Mouse (Mus musculus) left cerebral cortex, adult 2 months (tissue): Measurements from ENCODE around the gene Rpl13a. TPM values are rescaled to one million over a fixed set of nuclear protein-coding genes. Genes with fewer than 3 reads are reported as not detected.

Experiments
- DNase-seq, 2 experiments: peaks; one replicate each; pipeline ENCODE4 v3.0.0; 2021 to 2022; ENCODE audit warnings: low spot score in 2 of 2, mixed read lengths in 1 of 2; ENCODE audit errors: extremely low spot score in 1 of 2
- H3K27ac ChIP-seq: fragments of 200-600 bp; 2 replicates; pipeline ENCODE4 v1.8.1; 2022
- H3K4me3 ChIP-seq: fragments of 200-600 bp; 2 replicates; pipeline ENCODE4 v1.8.1; 2022
- CTCF ChIP-seq: fragments of 200-600 bp; IDR thresholded peaks from 2 replicates; pipeline ENCODE4 v1.8.1; 2022; ENCODE audit warnings: antibody characterized with exemption, mild to moderate bottlenecking, moderate library complexity
- intact Hi-C: fragments of 180-260 bp; cut with DNase I; formaldehyde crosslinking; loops from one replicate; pipeline ENCODE4 v1.15.1; 2025
- microRNA-seq, 2 experiments: library from miRNA; unstranded; fragments of <30 nt; microRNA quantifications; one replicate each; pipeline ENCODE4 v1.2.0; 2021
- total RNA-seq, 2 experiments: library from RNA; stranded (reverse); gene quantifications; 2 replicates each; pipeline ENCODE4 v1.2.3; 2021

The Rpl13a gene
- total RNA-seq, 2 experiments from 2014 or later: 695 to 716 TPM

DNA sequence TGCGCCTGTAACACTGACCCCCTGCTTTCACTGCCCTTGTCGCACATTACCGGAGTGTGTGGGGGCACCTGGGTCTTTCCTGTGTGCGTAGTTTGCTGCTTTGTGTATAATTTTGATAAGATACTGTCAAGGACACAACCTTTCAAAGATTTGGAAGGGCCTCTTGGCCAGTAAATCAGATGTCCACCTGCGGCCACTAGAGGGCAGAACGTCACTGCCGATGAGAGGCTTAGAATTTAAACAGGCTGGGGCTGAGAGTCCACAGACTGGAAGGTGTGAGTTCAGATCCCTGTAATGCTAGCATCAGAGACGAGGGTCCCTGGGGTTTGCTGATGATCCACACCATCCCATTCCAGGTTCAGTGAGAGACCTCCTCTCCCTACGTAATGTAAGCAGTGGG, 50.0 kb downstream of the Rpl13a start:
- intact Hi-C loops: no loop called here
- TF ChIP-seq CTCF: peak; percentile 80

DNA sequence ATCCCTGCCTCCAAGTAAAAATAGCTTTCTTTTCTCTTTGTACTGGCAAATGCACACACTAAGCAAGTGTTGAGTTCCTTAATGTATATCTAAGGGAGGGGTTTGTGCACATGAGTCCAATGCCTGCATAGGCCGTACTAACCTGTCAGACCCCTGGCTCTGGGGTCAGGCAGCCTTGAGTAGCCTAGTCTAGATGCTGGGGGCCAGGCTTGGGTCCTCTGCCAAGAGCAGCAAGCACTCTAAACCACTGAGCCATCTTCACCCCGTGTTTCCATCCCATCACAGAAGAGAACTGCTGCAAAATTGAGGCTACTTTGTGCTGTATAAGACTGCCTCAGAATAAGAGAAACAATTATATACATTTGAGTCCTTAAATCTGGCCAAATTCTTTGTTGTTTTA, 50.7 kb downstream of the Rpl13a start:
- H3K4me3 ChIP-seq: no peak overlapping the region
- intact Hi-C loops: no loop called here
- no peak overlapping the region for H3K27ac ChIP-seq
- no peak for TF ChIP-seq CTCF
- DNase-seq: no peak

More for the DNA sequence above, 50.0 kb downstream of the Rpl13a start:
- H3K27ac ChIP-seq: no peak overlapping the region
- DNase-seq: peak; percentile 50 to 67
- H3K4me3 ChIP-seq: no peak overlapping the region

DNA sequence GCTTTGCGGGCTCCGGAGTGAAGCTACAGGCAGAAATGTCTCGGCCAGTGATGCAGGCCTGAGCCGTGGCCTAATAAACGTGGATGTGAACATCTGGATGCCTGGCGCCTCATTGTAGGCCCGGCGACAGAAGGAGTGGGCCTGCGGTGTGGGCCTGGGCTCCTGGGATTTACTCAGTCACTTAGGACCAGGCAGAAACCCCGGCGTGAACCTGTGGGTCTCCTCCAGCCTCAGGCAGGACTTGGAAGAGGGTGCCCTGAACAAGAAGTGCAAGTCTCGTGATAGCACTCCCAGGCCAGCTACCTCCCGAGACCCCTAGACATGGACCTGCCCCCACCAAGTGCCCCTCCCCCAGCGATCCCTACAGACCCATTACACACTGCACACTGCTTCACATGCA, 51.2 kb downstream of the Rpl13a start:
- Histone ChIP-seq H3K27ac (no peak overlapping the region), H3K4me3 (no peak overlapping the region)
- no peak for DNase-seq
- intact Hi-C loops: no loop called here
- TF ChIP-seq CTCF: no peak

DNA sequence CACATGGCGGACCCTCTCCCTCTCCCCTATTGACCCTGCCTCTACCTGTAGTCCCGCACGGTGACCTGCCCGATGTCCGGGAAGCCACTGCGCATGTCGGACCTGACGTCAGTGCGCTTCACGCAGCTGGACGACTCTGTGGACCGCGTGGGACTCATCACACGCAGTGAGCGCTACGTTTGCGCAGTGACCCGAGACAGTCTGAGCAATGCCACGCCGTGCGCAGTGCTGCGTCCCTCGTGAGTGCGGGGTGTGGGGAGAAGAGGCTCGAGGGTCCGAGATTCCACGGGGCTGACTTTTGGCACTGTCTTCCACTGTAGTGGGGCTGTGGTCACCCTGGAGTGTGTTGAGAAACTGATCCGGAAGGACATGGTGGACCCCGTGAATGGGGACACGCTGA, 52.1 kb downstream of the Rpl13a start:
- no peak for TF ChIP-seq CTCF
- intact Hi-C loops: no loop called here
- H3K27ac ChIP-seq: no peak overlapping the region
- H3K4me3 ChIP-seq: no peak overlapping the region
- DNase-seq: no peak

Small RNA genes within 50 kb of the gene (microRNA-seq; reads per million reads assigned to microRNA genes)
- gene Mir150: 1,111 to 1,418 reads per million in 2 experiments
- 5.7 to 17.3 reads per million in 2 experiments for gene Mir5121
- 0.97 to 1.2 reads per million in 2 experiments for gene Mir7055

Other genes with a start within 250 kb of the Rpl13a start
- gene Med25, start 236.0 kb downstream of the Rpl13a start, total RNA-seq: 10 to 100 TPM; 96.1 to 98.5 TPM
- 10 to 100 TPM; 23.4 to 24.1 TPM for gene Fuz, start 232.7 kb downstream of the Rpl13a start, total RNA-seq
- gene Ap2a1, start 199.3 kb downstream of the Rpl13a start, total RNA-seq: 100 to 1,000 TPM; 327 to 331 TPM
- gene Tsks, start 185.6 kb downstream of the Rpl13a start, total RNA-seq: 1 to 10 TPM; 2.8 to 3.0 TPM
- gene Cpt1c, start 153.9 kb downstream of the Rpl13a start, total RNA-seq: 100 to 1,000 TPM in 1 of 2 experiments, 10 to 100 TPM in 1; 97.9 to 102 TPM
- 100 to 1,000 TPM; 143 to 150 TPM for gene Prmt1, start 142.2 kb downstream of the Rpl13a start, total RNA-seq
- gene Irf3, start 131.1 kb downstream of the Rpl13a start, total RNA-seq: 10 to 100 TPM; 36.4 to 36.9 TPM
- 1 to 10 TPM; 3.0 to 3.8 TPM for gene Bcl2l12, start 130.0 kb downstream of the Rpl13a start, total RNA-seq
- 100 to 1,000 TPM; 170 to 181 TPM for gene Scaf1, start 112.4 kb downstream of the Rpl13a start, total RNA-seq
- gene Rras, start 110.8 kb downstream of the Rpl13a start, total RNA-seq: 10 to 100 TPM; 11.8 to 12.2 TPM
- gene Prr12, start 75.9 kb downstream of the Rpl13a start, total RNA-seq: 10 to 100 TPM; 70.0 to 73.4 TPM
- 10 to 100 TPM; 53.6 to 55.6 TPM for gene Nosip, start 66.3 kb downstream of the Rpl13a start, total RNA-seq
- 10 to 100 TPM in 1 of 2 experiments, 1 to 10 TPM in 1; 9.0 to 10.4 TPM for gene Prrg2, start 66.1 kb downstream of the Rpl13a start, total RNA-seq
- gene Rcn3, start 36.5 kb downstream of the Rpl13a start, total RNA-seq: 1 to 10 TPM; 4.9 to 5.6 TPM
- gene Fcgrt, start 24.9 kb downstream of the Rpl13a start, total RNA-seq: 10 to 100 TPM; 16.7 to 23.4 TPM
- 100 to 1,000 TPM; 421 to 444 TPM for gene Rps11, start 4.3 kb downstream of the Rpl13a start, total RNA-seq
- not detected for gene Gm45713, start 7.5 kb upstream of the Rpl13a start, total RNA-seq
- 1 to 10 TPM; 6.7 to 8.8 TPM for gene Flt3l, start 7.7 kb upstream of the Rpl13a start, total RNA-seq
- gene Pih1d1, start 25.5 kb upstream of the Rpl13a start, total RNA-seq: 10 to 100 TPM; 47.6 to 48.4 TPM
- gene Aldh16a1, start 25.8 kb upstream of the Rpl13a start, total RNA-seq: 10 to 100 TPM; 15.9 to 23.1 TPM
- gene Slc17a7, start 35.2 kb upstream of the Rpl13a start, total RNA-seq: 1,000 to 10,000 TPM; 1,255 to 1,327 TPM
- gene Gfy, start 50.8 kb upstream of the Rpl13a start, total RNA-seq: under 1 TPM in 1 of 2 experiments, not detected in 1; 0.29 TPM
- gene Pth2, start 52.2 kb upstream of the Rpl13a start, total RNA-seq: not detected
- gene Ccdc155, start 76.1 kb upstream of the Rpl13a start, total RNA-seq: 1 to 10 TPM; 6.7 to 7.5 TPM
- 10 to 100 TPM; 32.4 to 33.5 TPM for gene Dkkl1, start 83.4 kb upstream of the Rpl13a start, total RNA-seq
- gene Tead2, start 87.0 kb upstream of the Rpl13a start, total RNA-seq: 1 to 10 TPM; 3.9 to 4.1 TPM
- gene Cd37, start 110.4 kb upstream of the Rpl13a start, total RNA-seq: 1 to 10 TPM; 4.2 to 5.4 TPM
- gene Slc6a16, start 112.3 kb upstream of the Rpl13a start, total RNA-seq: 1 to 10 TPM; 1.9 to 2.4 TPM
- gene Slc6a21, start 148.8 kb upstream of the Rpl13a start, total RNA-seq: under 1 TPM in 1 of 2 experiments, not detected in 1; 0.23 TPM
- gene Trpm4, start 205.0 kb upstream of the Rpl13a start, total RNA-seq: 10 to 100 TPM; 18.5 to 24.6 TPM
- gene Hrc, start 206.5 kb upstream of the Rpl13a start, total RNA-seq: under 1 TPM; 0.23 to 0.61 TPM
- 100 to 1,000 TPM; 156 to 159 TPM for gene Ppfia3, start 238.3 kb upstream of the Rpl13a start, total RNA-seq
- gene Lin7b, start 241.8 kb upstream of the Rpl13a start, total RNA-seq: 100 to 1,000 TPM; 156 to 178 TPM